Mouse (Mus musculus): ENCODE data around the gene Zdhhc14. TPM values are rescaled to one million over a fixed set of nuclear protein-coding genes. Genes with fewer than 3 reads are reported as not detected.

The Zdhhc14 gene
- total RNA-seq, 2 experiments from 2014 or later: 6.4 to 8.3 TPM

DNA sequence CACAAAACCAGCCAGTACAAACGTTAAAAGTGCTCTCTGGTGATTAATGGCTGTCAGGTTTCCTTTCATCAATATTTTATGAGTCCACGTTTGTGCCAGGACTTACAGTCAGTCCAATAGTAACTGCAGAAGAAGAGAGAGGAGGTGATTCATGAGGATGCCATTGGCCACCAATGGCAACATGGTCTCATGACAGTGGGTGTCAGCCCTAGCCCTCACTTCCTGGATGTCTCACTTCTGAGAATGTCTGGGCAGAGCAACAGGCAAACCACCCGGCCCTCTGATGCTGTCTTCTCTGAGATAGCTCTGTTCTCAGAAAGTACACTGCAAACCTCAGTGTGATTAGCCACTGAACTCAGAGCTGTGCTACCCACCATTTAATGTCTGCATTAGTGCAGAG, 176.1 kb downstream of the Zdhhc14 start:
- no peak for DNase-seq

DNA sequence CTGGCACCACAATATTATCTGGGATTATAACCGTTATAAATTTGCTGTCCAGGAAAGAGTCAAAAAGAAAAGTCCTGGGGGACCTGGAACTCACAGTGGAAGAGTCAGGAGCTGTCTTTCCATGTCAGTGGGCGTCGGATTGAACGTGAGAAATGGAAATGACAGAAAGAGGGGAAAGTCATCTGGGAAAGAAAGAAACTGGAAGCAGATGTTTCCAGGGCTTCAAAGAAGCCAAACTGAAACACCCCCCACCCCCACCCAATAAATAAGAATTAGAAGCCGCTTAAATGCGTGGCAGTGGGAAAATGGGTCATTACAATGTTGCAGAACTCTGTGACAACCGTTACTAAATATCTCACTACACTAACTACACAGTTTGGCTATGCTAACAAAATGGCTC, 176.6 kb downstream of the Zdhhc14 start:
- DNase-seq: no peak

DNA sequence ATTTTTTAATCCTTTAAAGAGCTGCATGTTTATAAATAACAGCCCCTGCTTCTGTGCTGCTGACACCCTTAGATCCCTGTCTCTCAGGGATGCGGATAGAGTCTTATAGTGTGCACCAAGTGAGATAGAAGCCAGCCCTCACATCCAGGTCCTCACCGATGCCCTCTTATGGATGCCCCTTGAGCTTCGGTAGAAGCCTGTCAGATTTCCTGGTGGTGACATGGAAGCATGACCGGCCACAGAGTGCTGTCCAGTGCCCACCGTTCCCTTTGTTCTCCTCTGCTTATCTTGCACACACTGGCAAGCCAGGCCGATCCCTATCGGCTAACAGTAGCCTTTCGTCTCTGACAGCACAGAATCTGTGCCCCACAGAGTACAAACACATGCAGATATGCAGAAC, 183.6 kb downstream of the Zdhhc14 start:
- peak; percentile 20 for DNase-seq

DNA sequence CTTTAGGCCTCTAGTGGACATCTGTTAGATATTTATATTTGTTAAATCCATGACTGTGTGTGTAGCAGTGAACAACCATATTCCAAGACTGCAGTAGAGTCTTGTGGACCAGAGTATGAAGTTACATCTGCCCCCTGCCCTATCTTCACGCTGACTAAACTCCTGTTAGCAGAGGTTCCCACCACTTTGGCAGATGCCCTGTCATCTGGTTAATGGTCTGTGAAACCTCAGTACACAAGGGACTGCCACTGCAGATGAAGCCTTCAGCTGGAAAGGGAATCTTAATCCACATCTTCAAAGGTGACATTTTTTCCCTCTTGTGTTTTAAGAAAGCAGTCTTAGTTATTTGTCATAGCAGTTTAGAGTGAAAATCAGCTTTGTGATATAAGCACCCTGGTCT, 187.0 kb downstream of the Zdhhc14 start:
- DNase-seq: no peak

DNA sequence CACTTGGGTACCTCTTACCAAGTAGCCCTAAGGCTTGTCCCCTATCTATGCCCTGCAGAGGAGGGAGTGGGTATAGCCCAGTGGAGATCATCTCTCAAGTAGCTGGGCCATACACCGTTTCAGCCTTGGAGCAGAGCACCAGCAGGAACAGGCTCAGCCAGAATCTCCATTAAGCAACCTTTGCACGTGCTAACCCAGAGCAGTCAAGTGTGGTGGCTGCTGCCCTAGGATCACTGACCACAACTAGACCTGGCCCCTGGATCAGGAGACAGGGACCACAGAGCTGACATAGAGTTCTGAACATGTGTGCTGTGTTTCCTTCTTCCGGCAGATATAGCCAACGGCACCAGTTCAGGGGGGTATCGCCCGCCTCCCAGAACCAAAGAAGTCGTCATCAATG, 193.0 kb downstream of the Zdhhc14 start:
- DNase-seq: no peak

DNA sequence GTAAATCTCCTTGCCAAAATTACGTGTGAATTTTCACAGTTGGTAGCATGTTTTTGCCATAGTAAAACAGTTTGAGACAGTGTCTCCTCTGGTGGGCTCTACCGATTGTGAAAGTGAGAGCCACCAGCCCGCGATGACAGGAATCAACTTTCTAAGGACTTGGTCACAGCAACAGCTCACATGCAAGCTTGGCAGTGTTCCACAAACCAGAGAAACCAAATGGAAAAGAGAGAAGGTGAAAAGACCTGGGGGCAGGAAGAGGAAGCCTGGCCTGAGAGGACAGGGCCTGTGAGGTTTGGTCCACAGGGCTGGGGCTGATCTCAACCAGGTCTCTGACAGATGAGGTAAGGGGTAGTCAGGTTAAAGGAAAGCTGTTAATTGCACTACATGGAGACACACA, 195.5 kb downstream of the Zdhhc14 start:
- no peak for DNase-seq

DNA sequence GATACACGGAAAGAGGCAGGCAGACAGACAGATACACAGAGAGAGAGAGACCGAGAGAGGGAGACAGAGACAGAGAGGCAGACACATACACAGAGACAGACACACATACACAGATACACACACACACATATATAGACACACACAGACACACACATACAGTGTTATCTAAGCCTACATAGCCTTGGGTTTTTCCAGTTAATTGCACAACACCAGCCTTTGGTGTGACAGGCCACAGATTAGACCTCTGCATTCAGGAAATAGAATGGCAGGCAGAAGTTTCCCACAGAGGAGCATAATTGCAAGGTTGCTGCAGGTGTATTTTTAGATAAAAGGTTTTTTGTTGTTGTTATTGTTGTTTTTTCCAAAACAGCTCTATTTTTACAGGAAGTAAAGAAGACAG, 195.9 kb downstream of the Zdhhc14 start:
- no peak for DNase-seq

DNA sequence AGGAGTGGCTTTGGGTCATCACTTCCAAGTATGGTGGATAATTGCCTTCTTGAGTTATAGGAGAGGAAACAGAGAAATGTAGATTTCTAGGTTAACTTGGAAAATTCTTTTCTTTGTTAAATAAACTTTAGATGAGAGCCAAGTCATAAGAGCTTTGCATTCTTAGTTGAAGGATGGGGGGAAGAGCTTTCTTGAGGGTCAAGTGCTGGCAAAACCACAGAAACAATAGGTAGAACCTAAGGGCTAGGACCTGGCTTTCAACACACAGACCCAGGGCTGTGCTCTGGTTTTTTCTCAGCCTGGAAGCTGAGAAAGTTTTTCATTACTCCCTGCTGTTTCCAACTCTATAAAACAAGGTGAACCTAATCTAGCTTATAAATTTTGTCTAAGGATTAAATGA, 196.3 kb downstream of the Zdhhc14 start:
- no peak for DNase-seq

DNA sequence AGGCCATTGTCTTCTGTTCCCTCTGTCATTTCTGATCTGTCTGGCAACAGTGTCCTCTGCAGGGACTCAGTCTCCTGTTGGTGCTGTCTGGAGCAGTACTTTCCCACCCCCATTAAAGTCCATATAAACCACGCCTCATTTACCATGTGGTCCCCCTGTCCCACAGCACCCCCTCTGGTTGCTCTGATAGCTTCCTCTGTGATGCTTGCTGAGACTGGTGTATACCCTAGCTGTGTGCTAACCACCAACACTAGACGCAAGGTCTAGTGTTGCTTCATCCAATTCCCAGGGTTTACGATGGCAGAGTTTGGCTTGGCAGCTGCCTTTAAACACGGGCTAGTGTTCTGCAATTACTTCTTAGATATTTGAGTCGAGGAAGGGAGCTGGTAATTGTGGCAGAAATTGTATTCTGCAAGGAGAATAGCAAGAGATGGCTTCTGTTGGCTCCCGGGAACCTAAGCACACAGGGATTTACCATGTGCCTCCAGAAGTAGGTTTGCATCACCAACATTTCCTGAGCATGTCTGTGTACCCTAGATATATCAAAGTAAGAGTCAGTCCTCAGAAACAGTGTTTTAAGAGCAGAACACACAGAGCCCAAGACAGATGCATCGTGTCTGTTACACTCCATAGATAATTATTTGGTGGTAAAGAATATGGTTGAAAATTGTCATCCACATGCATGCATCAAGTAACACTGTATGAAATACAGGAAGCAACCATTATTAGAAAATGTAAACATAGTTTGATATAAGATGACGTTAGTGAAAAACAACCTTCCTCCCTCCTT, 198.6 kb downstream of the Zdhhc14 start:
- DNase-seq: peak; percentile 24

DNA sequence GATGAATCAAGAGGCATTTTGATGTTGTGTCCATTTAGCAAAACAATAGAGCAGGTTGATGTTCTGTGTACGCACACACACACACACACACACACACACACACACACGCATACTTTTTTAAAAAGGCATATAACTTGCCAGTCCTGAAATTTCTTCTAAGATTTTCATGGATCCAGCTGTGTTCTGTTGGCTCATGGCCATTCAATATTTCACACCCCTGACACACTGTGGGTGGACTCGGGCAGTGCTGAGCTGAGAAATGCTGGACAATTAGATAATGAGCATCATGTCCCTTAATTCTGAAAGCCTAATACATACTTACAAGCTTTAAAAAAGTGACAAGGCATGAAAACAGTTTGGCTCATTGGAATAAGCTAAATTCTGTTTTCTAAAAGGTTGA, 200.3 kb downstream of the Zdhhc14 start:
- DNase-seq: no peak

DNA sequence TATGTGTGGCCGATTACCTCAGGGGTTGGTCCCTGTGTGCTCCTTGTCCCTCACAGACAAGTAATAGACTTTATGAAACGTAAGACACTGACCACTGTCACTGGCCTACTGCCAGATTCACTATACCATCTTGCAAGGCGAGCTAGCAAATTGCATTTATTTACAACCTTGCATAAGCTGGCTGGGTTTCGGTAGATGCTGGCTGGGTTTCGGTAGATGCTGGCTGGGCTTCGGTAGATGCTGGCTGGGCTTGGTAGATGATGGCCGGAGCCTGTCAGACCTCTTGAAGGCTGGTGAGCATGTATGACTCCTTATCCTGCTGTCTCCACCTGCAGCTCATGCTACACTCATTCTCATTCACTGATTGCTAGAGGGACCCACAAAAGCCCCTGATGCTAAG, 200.9 kb downstream of the Zdhhc14 start:
- DNase-seq: no peak

DNA sequence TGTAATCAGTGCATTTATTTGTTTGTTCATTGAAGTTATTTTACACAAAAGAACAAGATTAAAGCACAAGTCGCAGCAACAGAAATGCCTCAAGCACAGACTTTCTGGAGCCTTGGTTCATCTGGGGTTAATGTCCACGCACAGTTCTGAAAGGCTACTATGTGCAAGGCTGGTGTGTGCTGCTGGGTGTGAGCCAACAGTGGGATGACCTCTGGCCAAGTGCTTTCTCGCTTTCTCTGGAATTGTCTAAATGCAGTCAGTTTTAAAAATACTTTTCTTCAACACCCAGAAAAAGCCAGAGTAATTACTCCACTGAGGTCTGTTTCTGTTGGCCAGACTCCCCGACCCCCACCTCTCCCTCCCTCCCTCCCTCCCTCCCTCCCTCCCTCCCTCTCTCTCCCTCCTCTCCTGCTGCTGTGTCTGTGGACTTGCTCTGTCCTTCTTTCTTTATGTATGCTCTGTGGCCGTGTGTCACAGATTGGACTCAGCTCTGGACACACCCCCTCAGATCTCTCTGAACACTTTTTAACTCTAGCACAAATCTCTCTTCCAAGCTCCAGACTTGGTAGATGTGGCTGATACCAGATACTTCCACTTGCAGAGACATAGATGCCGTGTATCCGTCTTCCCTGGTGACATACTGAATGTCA, 206.2 kb downstream of the Zdhhc14 start:
- peak; percentile 68 for DNase-seq

DNA sequence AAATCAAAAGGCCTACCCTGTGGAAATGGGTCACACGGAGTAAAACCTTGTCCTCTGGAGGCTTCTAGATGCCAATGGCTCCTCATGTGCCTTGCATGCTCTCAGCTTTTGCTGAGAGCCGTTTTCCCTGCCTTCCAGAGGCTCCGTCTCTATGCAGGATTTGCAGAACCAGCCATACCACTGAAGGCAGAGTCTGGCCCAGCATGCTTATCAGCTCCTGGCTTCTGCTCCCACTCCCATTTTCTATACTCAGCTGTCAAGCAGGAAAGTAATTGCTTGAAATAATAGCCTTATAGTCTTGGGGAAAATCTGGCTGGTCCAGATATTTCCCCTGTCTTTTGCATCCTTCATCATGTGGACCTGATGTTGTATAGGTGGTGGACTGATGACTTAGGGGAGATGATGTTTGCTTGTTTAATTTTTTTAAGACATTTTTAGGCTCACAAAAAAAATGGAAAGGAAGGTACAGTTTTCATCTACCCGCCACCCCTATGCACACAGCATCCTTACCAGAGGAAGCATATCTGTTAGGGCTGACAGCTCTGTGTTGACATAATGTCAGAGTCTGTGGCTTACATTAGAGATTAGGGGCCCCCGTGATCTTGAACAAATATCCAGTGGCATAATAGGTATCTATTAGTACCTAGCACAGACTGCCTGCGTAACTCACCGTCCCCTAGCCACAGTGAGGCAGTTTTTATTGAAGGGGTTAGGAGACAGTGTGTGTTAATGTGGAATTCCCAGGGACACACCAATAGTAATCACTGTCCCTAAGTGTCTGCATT, 218.2 kb downstream of the Zdhhc14 start:
- no peak for DNase-seq

DNA sequence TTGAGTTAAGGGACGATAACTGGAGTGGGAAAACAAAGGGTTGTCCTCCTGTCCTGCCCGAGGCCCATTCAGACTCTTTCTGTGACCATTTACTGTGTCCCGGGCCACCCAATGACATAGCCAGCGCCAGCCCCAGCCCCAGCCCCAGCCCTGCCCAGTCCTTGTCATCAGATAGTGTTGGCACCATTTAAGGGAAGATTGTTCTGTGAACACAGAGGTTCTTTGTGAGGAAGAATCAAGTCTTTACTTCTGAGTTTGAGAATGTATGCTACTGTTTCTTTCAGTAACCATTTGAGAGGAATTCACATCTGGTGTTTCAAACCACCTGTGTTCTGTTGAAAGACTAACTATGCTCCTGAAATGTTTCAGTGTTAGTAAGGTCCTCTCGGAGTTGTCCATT, 219.5 kb downstream of the Zdhhc14 start:
- no peak for DNase-seq

DNA sequence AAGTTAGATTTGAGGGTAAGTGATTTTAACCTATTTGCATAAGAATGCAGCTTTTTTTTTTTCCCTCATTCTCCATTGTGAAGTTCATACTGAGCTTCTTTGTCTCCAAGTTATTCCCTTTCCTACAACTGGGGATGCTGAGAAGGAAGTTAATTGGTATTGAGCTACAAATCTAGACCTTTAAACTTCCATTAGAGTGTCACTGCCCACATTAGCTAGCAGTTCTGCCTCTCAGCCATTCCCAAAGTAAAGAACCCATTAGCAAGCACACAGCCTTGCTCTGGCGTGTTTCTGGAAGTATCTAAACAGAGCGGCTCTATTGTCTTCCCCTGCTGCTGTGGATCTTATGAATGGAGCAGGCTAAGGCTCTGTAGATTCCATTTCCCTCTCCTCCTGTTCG, 220.8 kb downstream of the Zdhhc14 start:
- no peak for DNase-seq

DNA sequence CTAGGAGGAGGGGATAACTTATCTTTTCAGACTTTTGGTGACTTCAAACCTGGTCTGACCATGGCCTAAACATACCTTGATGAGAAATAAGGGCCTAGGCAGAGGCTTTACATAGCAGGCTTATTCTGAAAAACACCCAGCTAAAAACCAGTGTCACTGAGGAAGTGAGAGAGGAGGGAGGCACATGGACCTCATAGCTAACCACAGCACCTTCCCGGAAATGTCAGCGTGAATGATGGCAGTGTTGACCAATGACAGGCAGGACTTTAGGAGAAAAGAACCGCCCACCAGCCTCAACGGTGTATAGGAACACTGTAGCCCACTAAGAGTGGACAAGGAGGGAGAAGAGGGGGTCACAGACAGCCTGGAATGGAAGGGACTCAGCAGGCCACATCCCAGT, 224.6 kb downstream of the Zdhhc14 start:
- no peak for DNase-seq

DNA sequence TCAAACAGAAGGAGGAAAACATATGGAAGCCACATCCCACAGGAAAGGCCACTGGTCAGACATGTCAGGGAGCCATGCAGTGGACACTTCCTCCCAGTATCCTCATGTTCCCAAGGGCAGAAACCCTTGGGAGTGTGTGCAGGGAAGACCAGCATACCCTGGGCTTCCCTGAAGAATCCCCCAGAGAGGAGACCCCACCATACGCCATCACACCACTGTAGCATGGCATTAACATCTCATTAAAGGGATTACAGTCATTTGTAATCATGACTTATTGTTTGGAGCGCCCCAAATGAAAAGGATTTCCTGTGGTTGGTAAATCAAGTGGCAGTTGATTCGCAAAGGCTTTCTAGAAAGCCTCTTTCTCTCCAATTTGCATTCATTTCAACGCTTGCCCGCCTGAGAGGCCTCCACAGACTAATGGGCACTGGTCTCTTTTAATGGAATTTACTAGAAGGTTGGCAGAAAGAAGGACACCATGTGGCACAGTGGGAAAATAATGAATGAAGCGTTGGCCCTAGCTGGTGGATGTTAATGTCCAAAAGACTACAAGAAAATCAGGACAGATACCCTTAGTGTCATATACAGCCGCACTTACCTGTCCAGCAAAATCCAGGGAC, 226.5 kb downstream of the Zdhhc14 start:
- DNase-seq: no peak

DNA sequence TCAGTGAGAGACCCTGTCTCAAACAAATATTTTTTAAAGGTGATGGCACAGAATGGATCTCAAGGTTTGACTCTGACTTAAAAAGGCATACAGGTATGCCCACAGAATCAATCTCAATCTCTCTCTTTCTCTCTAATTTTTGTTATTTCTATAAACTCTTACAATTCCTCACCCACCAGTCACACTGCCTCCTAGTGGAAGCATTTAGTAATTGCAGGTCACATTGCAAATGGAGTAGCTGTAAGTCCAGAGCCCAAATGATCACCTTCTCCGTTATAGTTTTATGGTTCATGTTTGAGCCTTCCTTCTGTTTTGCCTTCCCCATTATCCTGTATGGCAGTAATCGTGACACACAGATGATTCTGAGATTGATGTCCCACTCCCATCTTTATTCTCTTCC, 230.4 kb downstream of the Zdhhc14 start:
- no peak for DNase-seq

DNA sequence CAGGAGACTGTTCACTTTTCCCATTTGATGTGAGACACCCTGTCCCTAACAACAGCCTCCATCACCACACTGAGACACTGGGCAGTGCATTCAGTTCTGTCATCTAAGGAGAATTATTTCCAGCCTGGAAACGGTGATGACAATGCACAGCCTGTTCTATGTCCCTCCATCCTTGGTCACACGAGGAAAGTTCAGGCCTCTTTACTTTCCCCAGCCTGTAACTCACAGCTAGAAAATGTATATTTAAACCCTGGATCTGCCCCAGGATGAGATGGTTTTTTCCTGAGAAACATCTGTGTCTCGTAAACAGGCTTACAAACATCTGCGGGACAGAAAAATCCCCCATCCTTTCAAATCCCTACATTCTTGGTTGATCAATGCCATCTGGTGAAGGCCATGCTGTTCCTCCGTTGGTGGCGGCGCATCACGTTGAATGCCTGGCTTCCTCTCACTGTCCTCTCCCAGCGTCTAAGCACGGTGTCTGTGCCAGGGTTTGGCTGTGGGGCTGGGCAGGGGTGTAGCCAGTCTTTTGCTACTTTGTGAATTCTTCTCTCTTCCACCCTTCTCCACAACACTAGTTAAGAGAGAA, 231.3 kb downstream of the Zdhhc14 start:
- DNase-seq: no peak

DNA sequence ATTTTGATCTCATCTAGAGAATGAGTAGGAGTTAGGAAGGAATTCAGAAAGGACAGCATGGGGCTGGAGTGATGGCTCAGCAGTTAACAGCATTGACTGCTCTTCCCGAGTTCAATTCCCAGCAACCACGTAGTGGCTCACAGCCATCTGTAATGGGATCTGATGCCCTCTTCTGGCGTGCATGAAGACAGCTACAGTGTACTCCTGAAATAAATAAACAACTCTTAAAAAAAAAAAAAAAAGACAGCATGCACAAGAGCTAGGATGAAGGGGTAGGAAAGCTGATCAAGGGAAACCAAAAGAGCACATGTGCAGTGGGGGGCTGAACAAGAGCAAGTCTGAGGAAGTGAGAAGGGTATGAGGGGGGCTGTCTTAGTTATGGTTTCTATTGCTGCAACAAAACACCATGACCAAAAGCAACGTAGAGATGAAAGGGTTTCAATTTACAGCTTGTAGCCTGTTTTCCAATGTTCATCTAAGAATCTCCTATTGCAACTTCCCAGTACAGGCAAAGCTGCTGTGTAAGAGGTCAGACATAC, 237.3 kb downstream of the Zdhhc14 start:
- DNase-seq: no peak

DNA sequence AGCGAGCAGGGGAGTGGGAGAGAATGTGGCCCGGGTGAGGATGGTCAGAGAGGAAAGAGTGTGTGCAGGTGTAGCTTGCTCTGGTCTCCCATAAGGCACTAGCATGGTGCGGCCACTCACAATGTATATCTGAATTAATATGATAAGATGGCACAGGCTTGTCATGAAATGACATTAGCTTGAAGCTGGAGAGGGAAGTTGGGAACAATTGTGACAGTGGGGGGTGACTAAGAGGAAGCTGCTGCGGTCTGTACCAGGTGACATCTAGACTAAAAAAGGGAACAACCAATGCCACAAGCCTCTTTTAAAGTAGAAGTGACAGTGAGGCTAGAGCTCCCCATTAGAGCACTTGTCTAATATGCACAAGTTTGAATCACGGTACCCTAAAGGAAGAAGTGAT, 238.2 kb downstream of the Zdhhc14 start:
- DNase-seq: no peak

DNA sequence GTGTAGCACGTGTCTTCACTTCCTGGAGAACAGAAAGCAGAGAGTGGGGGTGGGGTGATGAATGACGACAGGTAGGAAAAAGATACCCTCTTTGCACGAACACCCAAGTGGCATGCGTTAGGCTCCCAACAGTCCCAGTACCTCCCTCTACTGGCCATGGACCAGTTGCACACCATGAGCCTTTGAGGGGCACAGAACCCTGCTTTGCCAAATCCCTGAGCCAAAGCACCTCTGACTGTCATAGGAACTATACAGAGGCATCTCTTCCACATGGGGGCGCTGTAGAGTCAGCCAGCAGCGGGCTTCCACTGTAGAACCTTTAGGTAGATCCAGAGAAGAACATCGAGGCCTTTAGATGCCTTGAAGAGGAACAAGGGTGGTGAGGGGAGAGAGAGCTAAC, 241.0 kb downstream of the Zdhhc14 start:
- peak; percentile 70 for DNase-seq

Data from adrenal gland, postnatal 10 days (tissue).